Comparison of ENCODE assay signal across 8 mouse cellular contexts in the genomic region with DNA sequence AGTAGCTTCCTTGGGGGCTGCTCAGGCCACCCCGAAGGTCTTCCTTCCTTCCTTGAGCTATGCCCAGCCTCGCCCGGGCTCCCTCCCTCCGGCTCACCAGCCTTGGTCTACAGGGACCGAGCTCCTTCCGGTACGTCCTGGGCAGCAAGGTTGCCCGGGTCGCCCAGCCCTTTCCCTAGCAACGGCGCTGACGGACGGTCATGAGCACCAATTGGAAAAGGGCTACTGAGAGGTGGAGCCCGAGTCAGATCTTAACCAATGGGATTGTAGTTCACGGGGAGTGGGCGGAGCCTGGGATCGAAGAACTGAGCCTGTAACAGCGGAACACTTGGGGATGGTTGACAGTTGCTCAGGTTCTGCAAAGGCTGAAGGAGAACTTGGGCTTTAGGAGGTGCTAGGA. TPM values are rescaled to one million over a fixed set of nuclear protein-coding genes. Genes with fewer than 3 reads are reported as not detected.
DNase-seq lines count a peak whose midpoint lies in the region; ATAC-seq and TF ChIP-seq lines count a peak whose summit lies in the region.

TSS of gene Tldc1 (minus strand) at position 154 of the 400 bp plus-strand sequence.

- H3K9ac ChIP-seq in MEL (ENCODE audit: control insufficient read depth, low read depth, low read length, poor library complexity, severe bottlenecking), result peak within 1 kb of the TSS; percentile 82
- peak within 1 kb of the TSS; percentile 85 for H3K9ac ChIP-seq in forebrain, postnatal 0 days
- H3K9ac ChIP-seq in lung, embryonic 15.5 days, result peak within 1 kb of the TSS; percentile 61

- H3K4me1 ChIP-seq in MEL (ENCODE audit: control insufficient read depth in 1 of 2, insufficient read depth in 2 of 2, low read length in 2 of 2), result peaks cover 4 to 13% of the 10 kb centered on the region in 2 experiments
- H3K4me1 ChIP-seq in cerebellum, adult 2 months (ENCODE audit: control insufficient read depth, insufficient read depth, low read length), result peaks cover 6% of the 10 kb centered on the region
- peaks cover 15% of the 10 kb centered on the region for H3K4me1 ChIP-seq in forebrain, postnatal 0 days (ENCODE audit: insufficient read depth)
- peaks cover 28% of the 10 kb centered on the region for H3K4me1 ChIP-seq in lung, embryonic 15.5 days

- no peak for TF ChIP-seq RAD21 in MEL (IDR thresholded peaks at IDR 0.05; ENCODE audit: low read depth, low read length)

- H3K9me3 ChIP-seq in MEL (replicated peaks; ENCODE audit: insufficient read depth, low read length), result no peaks in the 10 kb centered on the region
- no peaks in the 10 kb centered on the region for H3K9me3 ChIP-seq in forebrain, postnatal 0 days (ENCODE audit: low read length)
- no peaks in the 10 kb centered on the region for H3K9me3 ChIP-seq in lung, embryonic 15.5 days

- no peaks in the 10 kb centered on the region for H3K27me3 ChIP-seq in MEL (ENCODE audit: control insufficient read depth in 1 of 2, insufficient read depth in 2 of 2, low read length in 2 of 2)
- no peaks in the 10 kb centered on the region for H3K27me3 ChIP-seq in cerebellum, adult 2 months (ENCODE audit: control insufficient read depth, insufficient read depth, low read length)
- no peaks in the 10 kb centered on the region for H3K27me3 ChIP-seq in forebrain, postnatal 0 days (ENCODE audit: insufficient read depth, low read length)
- H3K27me3 ChIP-seq in lung, embryonic 15.5 days, result no peaks in the 10 kb centered on the region

- ATAC-seq in forebrain, postnatal 0 days, result peak; percentile 98
- ATAC-seq in lung, embryonic 15.5 days (ENCODE audit: borderline replicate concordance, extremely low read depth, low FRiP score, low TSS enrichment), result peak; percentile 96

- under 1% methylated on average over 18 of the region's 18 CpGs for WGBS in cerebellum, adult 2 months
- under 1% methylated on average over 18 of the region's 18 CpGs for WGBS in forebrain, postnatal 0 days
- WGBS in lung, embryonic 15.5 days, result under 1% methylated on average over 18 of the region's 18 CpGs

- H3K4me3 ChIP-seq in MEL (ENCODE audit: control insufficient read depth in 1 of 2, insufficient read depth in 1 of 2, low read depth in 2 of 2, low read length in 2 of 2), result peak within 1 kb of the TSS; percentile 77 to 93
- H3K4me3 ChIP-seq in cerebellum, adult 2 months (replicated peaks; ENCODE audit: insufficient read depth, low read depth, low read length), result peak within 1 kb of the TSS; percentile 82
- H3K4me3 ChIP-seq in forebrain, postnatal 0 days (ENCODE audit: low read depth, low read length), result peak within 1 kb of the TSS; percentile 71
- H3K4me3 ChIP-seq in lung, embryonic 15.5 days, result peak within 1 kb of the TSS; percentile 49

- peak; percentile 72 to 88; a peak in 3 of 4 replicates for TF ChIP-seq POLR2A in MEL (IDR thresholded peaks at IDR 0.05; ENCODE audit: control insufficient read depth in 1 of 2, insufficient read depth in 1 of 2, low read depth in 1 of 2, low read length in 2 of 2, poor library complexity in 1 of 2)
- TF ChIP-seq POLR2A in cerebellum, adult 2 months (IDR thresholded peaks at IDR 0.05; ENCODE audit: borderline replicate concordance, insufficient read depth, low read length), result peak; percentile 89

- DNase-seq in MEL (ENCODE audit: low read depth, low spot score), result peak; percentile 99
- DNase-seq in cerebellum, adult 2 months, result peak; percentile 99 to 100
- peak; percentile 98 for DNase-seq in forebrain, postnatal 0 days
- peak; percentile 100 for DNase-seq in heart, postnatal 4 days
- peak; percentile 98 to 99 for DNase-seq in layer of hippocampus, adult 8-10 months (ENCODE audit: low spot score in 2 of 2)
- peak; percentile 98 for DNase-seq in ovary, adult 18-20 months (ENCODE audit: low spot score)
- DNase-seq in thymus, postnatal 0 days (ENCODE audit: low spot score), result peak; percentile 97

- peak within 1 kb of the TSS; percentile 48 for H3K27ac ChIP-seq in MEL (ENCODE audit: control insufficient read depth, low read depth, low read length)
- H3K27ac ChIP-seq in cerebellum, adult 2 months (ENCODE audit: insufficient read depth, low read length), result peak within 1 kb of the TSS; percentile 89
- peak within 1 kb of the TSS; percentile 83 for H3K27ac ChIP-seq in forebrain, postnatal 0 days (ENCODE audit: low read depth, low read length)
- H3K27ac ChIP-seq in lung, embryonic 15.5 days, result peak within 1 kb of the TSS; percentile 84

- H3K79me2 ChIP-seq in MEL (ENCODE audit: control insufficient read depth, insufficient read depth, low read length, poor library complexity), result peaks cover 4% of the 10 kb centered on the region; the same call in 1 of the 2 replicates

- no peak for TF ChIP-seq EP300 in MEL (IDR thresholded peaks at IDR 0.05; ENCODE audit: low read depth in 1 of 2, low read length in 2 of 2)

- peaks cover 0 to 8% of the 10 kb centered on the region in 2 experiments; a peak in 2 of 4 replicates for H3K36me3 ChIP-seq in MEL (ENCODE audit: control insufficient read depth in 1 of 2, insufficient read depth in 2 of 2, low read length in 2 of 2)
- no peaks in the 10 kb centered on the region for H3K36me3 ChIP-seq in forebrain, postnatal 0 days (ENCODE audit: insufficient read depth)
- no peaks in the 10 kb centered on the region for H3K36me3 ChIP-seq in lung, embryonic 15.5 days

- peak within 1 kb of the TSS; percentile 91 for H3K4me2 ChIP-seq in forebrain, postnatal 0 days (ENCODE audit: low read depth)
- H3K4me2 ChIP-seq in lung, embryonic 15.5 days, result peak within 1 kb of the TSS; percentile 80

- TF ChIP-seq CTCF in MEL (IDR thresholded peaks at IDR 0.05 in 2 of 3, conservative IDR thresholded peaks at IDR 0.05 in 1 of 3; ENCODE audit: control insufficient read depth in 1 of 3, insufficient read depth in 1 of 3, low read depth in 2 of 3, low read length in 3 of 3, poor library complexity in 1 of 3, severe bottlenecking in 1 of 3), result no peak
- no peak for TF ChIP-seq CTCF in cerebellum, adult 2 months (IDR thresholded peaks at IDR 0.05; ENCODE audit: borderline replicate concordance, insufficient read depth, low read depth, low read length)
- no peak for TF ChIP-seq CTCF in forebrain, postnatal 0 days (IDR thresholded peaks at IDR 0.05; ENCODE audit: low read depth)

TF ChIP-seq in MEL, 35 proteins besides CTCF, POLR2A, EP300 and RAD21 (continues in another document):
- TF ChIP-seq SIN3A (IDR thresholded peaks at IDR 0.05; ENCODE audit: low read length) (peak; percentile 68), MYB (IDR thresholded peaks at IDR 0.05; ENCODE audit: low read depth, low read length) (no peak), MAX (IDR thresholded peaks at IDR 0.05; ENCODE audit: low read length) (no peak), HCFC1 (IDR thresholded peaks at IDR 0.05; ENCODE audit: low read depth, low read length) (peak; percentile 69), TCF12 (IDR thresholded peaks at IDR 0.05; ENCODE audit: low read depth, low read length) (no peak; the same call in 1 of the 2 replicates), TBP (IDR thresholded peaks at IDR 0.05; ENCODE audit: low read depth, low read length) (peak; percentile 46; the same call in 1 of the 2 replicates), MAFK (IDR thresholded peaks at IDR 0.05; ENCODE audit: borderline replicate concordance, low read depth, low read length) (no peak), CHD1 (IDR thresholded peaks at IDR 0.05; ENCODE audit: low read depth, low read length) (no peak), ETS1 (IDR thresholded peaks at IDR 0.05; ENCODE audit: low read depth, low read length) (no peak), KAT2A (conservative IDR thresholded peaks at IDR 0.05; ENCODE audit: low read depth, low read length) (no peak), MYC (IDR thresholded peaks at IDR 0.05; ENCODE audit: low read depth, low read length) (no peak), MXI1 (IDR thresholded peaks at IDR 0.05; ENCODE audit: low read depth, low read length) (peak; percentile 19; the same call in 1 of the 2 replicates), POLR2AphosphoS5 (IDR thresholded peaks at IDR 0.05; ENCODE audit: borderline replicate concordance, low read depth, low read length) (no peak), USF2 (IDR thresholded peaks at IDR 0.05; ENCODE audit: borderline replicate concordance in 1 of 2, insufficient read depth in 1 of 2, low read depth in 1 of 2, low read length in 2 of 2) (no peak), ZMIZ1 (IDR thresholded peaks at IDR 0.05; ENCODE audit: low read depth, low read length) (peak; percentile 57; the same call in 1 of the 2 replicates), ZKSCAN1 (IDR thresholded peaks at IDR 0.05; ENCODE audit: low read depth, low read length) (no peak), UBTF (IDR thresholded peaks at IDR 0.05; ENCODE audit: borderline replicate concordance, insufficient read depth, low read depth, low read length) (no peak), NELFE (IDR thresholded peaks at IDR 0.05; ENCODE audit: low read depth, low read length) (peak; percentile 77), MAZ (IDR thresholded peaks at IDR 0.05; ENCODE audit: low read depth, low read length) (no peak), E2F4 (IDR thresholded peaks at IDR 0.05; ENCODE audit: borderline replicate concordance, low read depth, low read length) (no peak), JUND (IDR thresholded peaks at IDR 0.05; ENCODE audit: low read depth, low read length) (no peak), TAL1 (IDR thresholded peaks at IDR 0.05; ENCODE audit: low read length) (no peak), MEF2A (IDR thresholded peaks at IDR 0.05; ENCODE audit: extremely low read depth, insufficient replicate concordance, low read depth, low read length, poor library complexity, severe bottlenecking) (no peak), NRF1 (IDR thresholded peaks at IDR 0.05; ENCODE audit: insufficient read depth, low read depth, low read length, poor library complexity, severe bottlenecking) (0 out of 2 replicates have a peak, but pooled peaks have one; percentile 20), GATA1 (IDR thresholded peaks at IDR 0.05; ENCODE audit: low read depth, low read length) (no peak), SMC3 (IDR thresholded peaks at IDR 0.05; ENCODE audit: low read depth, low read length) (peak; percentile 22; the same call in 1 of the 2 replicates)

RNA-seq across cellular contexts. Expression of gene Tldc1, which starts in this region (rescaled TPM):
- 13.4 and 16.4 TPM in 2 replicates for total RNA-seq in MEL (2012; rRNA removed)
- 10 to 100 TPM in 1 of 2 experiments, not detected in 1; 16.1 TPM for polyA plus RNA-seq in MEL (2012; ENCODE audit: insufficient read depth in 1 of 2, insufficient read length in 2 of 2, low read depth in 1 of 2, low replicate concordance in 2 of 2, missing spikeins in 1 of 2)
- 10.8 and 11.0 TPM in 2 replicates for polyA plus RNA-seq in cerebellum, adult 2 months (2012; rRNA removed)
- total RNA-seq in forebrain, postnatal 0 days (2014; rRNA removed), result 21.0 and 21.1 TPM in 2 replicates
- polyA plus RNA-seq in forebrain, postnatal 0 days (2015; fragmentation: Nextera tagmentation; extraction: Ambion mirVana), result 6.8 and 9.4 TPM in 2 replicates
- 1 to 10 TPM; 9.0 to 9.2 TPM for total RNA-seq in heart, postnatal 4 days (2021)
- 10 to 100 TPM; 12.5 to 15.9 (median 15.5) TPM for total RNA-seq in layer of hippocampus, adult 8-10 months (2022)
- polyA plus RNA-seq in lung, embryonic 15.5 days (2015; fragmentation: Nextera tagmentation; extraction: Ambion mirVana), result 12.3 and 14.8 TPM in 2 replicates
- 9.0 and 9.2 TPM in 2 replicates for polyA plus RNA-seq in thymus, postnatal 0 days (2015; fragmentation: Nextera tagmentation; extraction: Ambion mirVana)

Comparison
In these comparisons a context has a peak if more than half of its experiments do, and no peak if none do; other contexts are left out.
1. Peak in every context shown above with its lines: DNase-seq, ATAC-seq, H3K4me3 ChIP-seq and H3K27ac ChIP-seq.